Mouse (Mus musculus): ENCODE measurements around the gene Pou5f1.

Pou5f1 gene

GRCm38 (mm10) chr17:35513886-35514285, 8.1 kb downstream of the Pou5f1 start:
- no peak for DNase-seq (ENCODE audit: low spot score)

- DNase-seq (ENCODE audit: low spot score), result no peak
These were observed 8.9 kb downstream of the Pou5f1 start for GRCm38 (mm10) chr17:35514756-35515155.

GRCm38 (mm10) chr17:35515911-35516640, 10.3 kb downstream of the Pou5f1 start:
- DNase-seq (ENCODE audit: low spot score), result no peak

GRCm38 (mm10) chr17:35516652-35517500, 11.1 kb downstream of the Pou5f1 start, which contains the start of the genes Tcf19 and Cchcr1:
Gene Tcf19 (minus strand): TSS chr17:35516824.
Gene Cchcr1 (plus strand): TSS chr17:35517100.
- DNase-seq (ENCODE audit: low spot score), result peak; percentile 87

GRCm38 (mm10) chr17:35517526-35517925, 11.7 kb downstream of the Pou5f1 start:
- DNase-seq (ENCODE audit: low spot score), result no peak

GRCm38 (mm10) chr17:35524354-35524753, 18.5 kb downstream of the Pou5f1 start:
- no peak for DNase-seq (ENCODE audit: low spot score)

- DNase-seq (ENCODE audit: low spot score), result no peak
These were observed 20.8 kb downstream of the Pou5f1 start for GRCm38 (mm10) chr17:35526644-35527043.

- DNase-seq (ENCODE audit: low spot score), result no peak
These were observed 26.5 kb downstream of the Pou5f1 start for GRCm38 (mm10) chr17:35532360-35532759.

- DNase-seq (ENCODE audit: low spot score), result no peak
These were observed 27.1 kb downstream of the Pou5f1 start, which contains the start of gene Psors1c2 for GRCm38 (mm10) chr17:35532901-35533300. Gene Psors1c2 (plus strand): TSS chr17:35533201.

GRCm38 (mm10) chr17:35534343-35534742, 28.5 kb downstream of the Pou5f1 start:
- peak; percentile 67 for DNase-seq (ENCODE audit: low spot score)

- no peak for DNase-seq (ENCODE audit: low spot score)
These were observed 31.6 kb downstream of the Pou5f1 start for GRCm38 (mm10) chr17:35537421-35537820.

GRCm38 (mm10) chr17:35538476-35538875, 32.7 kb downstream of the Pou5f1 start:
- no peak for DNase-seq (ENCODE audit: low spot score)

- no peak for DNase-seq (ENCODE audit: low spot score)
These were observed 33.7 kb downstream of the Pou5f1 start for GRCm38 (mm10) chr17:35539540-35539939.

- no peak for DNase-seq (ENCODE audit: low spot score)
These were observed 37.1 kb downstream of the Pou5f1 start for GRCm38 (mm10) chr17:35542761-35543411.

- DNase-seq (ENCODE audit: low spot score), result no peak
These were observed 37.6 kb downstream of the Pou5f1 start for GRCm38 (mm10) chr17:35543412-35543861.

- no peak for DNase-seq (ENCODE audit: low spot score)
These were observed 38.2 kb downstream of the Pou5f1 start for GRCm38 (mm10) chr17:35544001-35544400.

GRCm38 (mm10) chr17:35544680-35545079, 38.9 kb downstream of the Pou5f1 start:
- DNase-seq (ENCODE audit: low spot score), result no peak

GRCm38 (mm10) chr17:35547465-35547864, 41.6 kb downstream of the Pou5f1 start:
- DNase-seq (ENCODE audit: low spot score), result no peak

- no peak for DNase-seq (ENCODE audit: low spot score)
These were observed 42.8 kb downstream of the Pou5f1 start for GRCm38 (mm10) chr17:35548636-35549035.

- DNase-seq (ENCODE audit: low spot score), result peak; percentile 71
These were observed 43.8 kb downstream of the Pou5f1 start for GRCm38 (mm10) chr17:35549437-35550142.

- DNase-seq (ENCODE audit: low spot score), result no peak
These were observed 44.3 kb downstream of the Pou5f1 start for GRCm38 (mm10) chr17:35550143-35550494.

GRCm38 (mm10) chr17:35550871-35551270, 45.1 kb downstream of the Pou5f1 start:
- DNase-seq (ENCODE audit: low spot score), result no peak

All from left cerebral cortex, adult 11 months (tissue).